Comparison of ENCODE assay signal across 23 mouse cellular contexts in genomic region chr7:112040271-112040670, GRCm38 (mm10). TPM values are rescaled to one million over a fixed set of nuclear protein-coding genes. Genes with fewer than 3 reads are reported as not detected.
DNase-seq lines count a peak whose midpoint lies in the region; ATAC-seq and TF ChIP-seq lines count a peak whose summit lies in the region.
"Had no signal": no experiment of that assay in that cellular context is flagged by ENCODE, and none has a peak within 500 bp of the region (broad histone marks: within the 10 kb centered on the region; RNA-seq: fewer than 3 reads in every experiment).

No protein-coding gene starts in this region.

- H3K4me1 ChIP-seq in heart, embryonic 14.5 days (ENCODE audit: control insufficient read depth in 2 of 2, insufficient read depth in 2 of 2, low read length in 2 of 2) = peaks cover 2 to 37% of the 10 kb centered on the region in 2 experiments
- peaks cover 20% of the 10 kb centered on the region for H3K4me1 ChIP-seq in liver, postnatal 0 days (ENCODE audit: insufficient read depth)
- peaks cover 38% of the 10 kb centered on the region for H3K4me1 ChIP-seq in liver, embryonic 12.5 days
- H3K4me1 ChIP-seq in MEL (ENCODE audit: control insufficient read depth in 1 of 2, insufficient read depth in 2 of 2, low read length in 2 of 2) = peaks cover 23 to 42% of the 10 kb centered on the region in 2 experiments
- H3K4me1 ChIP-seq: embryonic facial prominence, embryonic 10.5 days; hindbrain, embryonic 12.5 days; limb, embryonic 12.5 days; midbrain, embryonic 10.5 days had no signal

- no peak for TF ChIP-seq RAD21 in MEL (IDR thresholded peaks at IDR 0.05; ENCODE audit: low read depth, low read length)

- DNase-seq in heart, adult 8-10 months (ENCODE audit: low spot score) = no peak
- no peak for DNase-seq in liver, postnatal 0 days
- DNase-seq in MEL (ENCODE audit: low read depth, low spot score) = no peak
- DNase-seq in retina, embryonic 14.5 days (ENCODE audit: low spot score) = no peak
- DNase-seq: adrenal gland, postnatal 36 days; cerebellum, adult 9-11 months; gastrocnemius, postnatal 14 days; kidney, postnatal 36 days; right cerebral cortex, postnatal 14 days; thymus, adult 2 months; thymus, postnatal 4 days had no signal

- H3K36me3 ChIP-seq in heart, embryonic 14.5 days (ENCODE audit: control insufficient read depth, insufficient read depth, low read length) = no peaks in the 10 kb centered on the region
- no peaks in the 10 kb centered on the region for H3K36me3 ChIP-seq in liver, postnatal 0 days (replicated peaks; ENCODE audit: insufficient read depth, low read length)
- no peaks in the 10 kb centered on the region for H3K36me3 ChIP-seq in liver, embryonic 12.5 days
- H3K36me3 ChIP-seq in MEL (ENCODE audit: control insufficient read depth in 1 of 2, insufficient read depth in 2 of 2, low read length in 2 of 2) = peaks cover 0 to 57% of the 10 kb centered on the region in 2 experiments; a peak in 2 of 4 replicates
- H3K36me3 ChIP-seq: forebrain, embryonic 15.5 days; hindbrain, embryonic 12.5 days; limb, embryonic 12.5 days; liver, embryonic 15.5 days; midbrain, embryonic 10.5 days had no signal

- H3K4me3 ChIP-seq in heart, embryonic 14.5 days (ENCODE audit: control insufficient read depth in 1 of 2, insufficient read depth in 1 of 2, low read depth in 1 of 2, low read length in 2 of 2) = no peak overlapping the region
- H3K4me3 ChIP-seq in liver, postnatal 0 days (ENCODE audit: low read depth, low read length) = no peak overlapping the region
- no peak overlapping the region for H3K4me3 ChIP-seq in liver, embryonic 12.5 days
- no peak overlapping the region for H3K4me3 ChIP-seq in MEL (ENCODE audit: control insufficient read depth in 1 of 2, insufficient read depth in 1 of 2, low read depth in 2 of 2, low read length in 2 of 2)
- H3K4me3 ChIP-seq: embryonic facial prominence, embryonic 10.5 days; forebrain, embryonic 15.5 days; hindbrain, embryonic 12.5 days; limb, embryonic 12.5 days; liver, embryonic 15.5 days; midbrain, embryonic 10.5 days had no signal

- peak overlapping the region; percentile 35 for H3K4me2 ChIP-seq in heart, embryonic 14.5 days (ENCODE audit: low read length)
- H3K4me2 ChIP-seq in liver, postnatal 0 days (ENCODE audit: low read depth, low read length) = peak overlapping the region; percentile 24; the same call in 1 of the 2 replicates
- no peak overlapping the region for H3K4me2 ChIP-seq in liver, embryonic 12.5 days
- H3K4me2 ChIP-seq: forebrain, embryonic 15.5 days; hindbrain, embryonic 12.5 days; limb, embryonic 12.5 days; liver, embryonic 15.5 days had no signal

- peak overlapping the region in 1 of 2 experiments; percentile 51; a peak in 1 of 4 replicates for H3K27ac ChIP-seq in heart, embryonic 14.5 days (replicated peaks in 1 of 2; ENCODE audit: control insufficient read depth in 1 of 2, insufficient read depth in 1 of 2, low read depth in 2 of 2, low read length in 2 of 2)
- peak overlapping the region; percentile 60 for H3K27ac ChIP-seq in liver, postnatal 0 days (ENCODE audit: low read depth)
- H3K27ac ChIP-seq in liver, embryonic 12.5 days = no peak overlapping the region
- no peak overlapping the region for H3K27ac ChIP-seq in MEL (ENCODE audit: control insufficient read depth, low read depth, low read length)
- H3K27ac ChIP-seq: embryonic facial prominence, embryonic 10.5 days; forebrain, embryonic 15.5 days; hindbrain, embryonic 12.5 days; limb, embryonic 12.5 days; liver, embryonic 15.5 days; macrophage; midbrain, embryonic 10.5 days; stomach, postnatal 0 days had no signal

- no peak overlapping the region for H3K9ac ChIP-seq in heart, embryonic 14.5 days (ENCODE audit: low read length)
- no peak overlapping the region for H3K9ac ChIP-seq in liver, postnatal 0 days (replicated peaks)
- no peak overlapping the region for H3K9ac ChIP-seq in liver, embryonic 12.5 days
- no peak overlapping the region for H3K9ac ChIP-seq in MEL (ENCODE audit: control insufficient read depth, low read depth, low read length, poor library complexity, severe bottlenecking)
- H3K9ac ChIP-seq: forebrain, embryonic 15.5 days; hindbrain, embryonic 12.5 days; limb, embryonic 12.5 days; liver, embryonic 15.5 days had no signal

- TF ChIP-seq EP300 in liver, postnatal 0 days (IDR thresholded peaks at IDR 0.05; ENCODE audit: low read depth) = no peak
- no peak for TF ChIP-seq EP300 in MEL (IDR thresholded peaks at IDR 0.05; ENCODE audit: low read depth in 1 of 2, low read length in 2 of 2)

- peaks cover 61% of the 10 kb centered on the region for H3K79me2 ChIP-seq in MEL (ENCODE audit: control insufficient read depth, insufficient read depth, low read length, poor library complexity)

- no peak for TF ChIP-seq CTCF in liver, postnatal 0 days (IDR thresholded peaks at IDR 0.05; ENCODE audit: low read depth)
- no peak for TF ChIP-seq CTCF in MEL (IDR thresholded peaks at IDR 0.05 in 2 of 3, conservative IDR thresholded peaks at IDR 0.05 in 1 of 3; ENCODE audit: control insufficient read depth in 1 of 3, insufficient read depth in 1 of 3, low read depth in 2 of 3, low read length in 3 of 3, poor library complexity in 1 of 3, severe bottlenecking in 1 of 3)

- no peaks in the 10 kb centered on the region for H3K27me3 ChIP-seq in heart, embryonic 14.5 days (ENCODE audit: control insufficient read depth, insufficient read depth, low read length)
- no peaks in the 10 kb centered on the region for H3K27me3 ChIP-seq in liver, postnatal 0 days (ENCODE audit: insufficient read depth, low read length)
- H3K27me3 ChIP-seq in liver, embryonic 12.5 days (replicated peaks) = no peaks in the 10 kb centered on the region
- no peaks in the 10 kb centered on the region for H3K27me3 ChIP-seq in MEL (ENCODE audit: control insufficient read depth in 1 of 2, insufficient read depth in 2 of 2, low read length in 2 of 2)
- H3K27me3 ChIP-seq: forebrain, embryonic 15.5 days; hindbrain, embryonic 12.5 days; limb, embryonic 12.5 days; liver, embryonic 15.5 days had no signal

- no peak for TF ChIP-seq POLR2A in MEL (IDR thresholded peaks at IDR 0.05; ENCODE audit: control insufficient read depth in 1 of 2, insufficient read depth in 1 of 2, low read depth in 1 of 2, low read length in 2 of 2, poor library complexity in 1 of 2)

- no peak for ATAC-seq in heart, embryonic 14.5 days (ENCODE audit: insufficient number of reproducible peaks, insufficient read depth, low FRiP score, low read depth)
- 0 out of 2 replicates have a peak, but pooled peaks have one; percentile 36 for ATAC-seq in liver, postnatal 0 days
- no peak for ATAC-seq in liver, embryonic 12.5 days
- peak; percentile 29 for ATAC-seq in granulocyte monocyte progenitor cell, adult 5-6 weeks (replicated peaks; ENCODE audit: poor library complexity, severe bottlenecking)
- ATAC-seq: forebrain, embryonic 15.5 days; intestine, postnatal 0 days had no signal

- H3K9me3 ChIP-seq in heart, embryonic 14.5 days (ENCODE audit: control insufficient read depth, low read length) = no peaks in the 10 kb centered on the region
- no peaks in the 10 kb centered on the region for H3K9me3 ChIP-seq in liver, postnatal 0 days (ENCODE audit: low read length)
- H3K9me3 ChIP-seq in liver, embryonic 12.5 days (replicated peaks) = no peaks in the 10 kb centered on the region
- H3K9me3 ChIP-seq in MEL (replicated peaks; ENCODE audit: insufficient read depth, low read length) = no peaks in the 10 kb centered on the region
- H3K9me3 ChIP-seq: embryonic facial prominence, embryonic 10.5 days; forebrain, embryonic 15.5 days; hindbrain, embryonic 12.5 days; limb, embryonic 12.5 days; liver, embryonic 15.5 days; midbrain, embryonic 10.5 days had no signal

TF ChIP-seq in MEL, 35 proteins besides CTCF, POLR2A, EP300 and RAD21:
- TF ChIP-seq CHD1 (IDR thresholded peaks at IDR 0.05; ENCODE audit: low read depth, low read length) = peak; percentile 52; the same call in 1 of the 2 replicates
- no peak for TF ChIP-seq JUND (IDR thresholded peaks at IDR 0.05; ENCODE audit: low read depth, low read length)

RNA-seq across cellular contexts. Expression of gene Usp47, which starts 17.0 kb away (rescaled TPM):
- polyA plus RNA-seq in heart, embryonic 14.5 days (2014; fragmentation: Nextera tagmentation; extraction: Ambion mirVana) = 77.7 and 79.5 TPM in 2 replicates
- total RNA-seq in heart, adult 8-10 months (2022) = 10 to 100 TPM; 82.4 to 97.0 (median 88.2) TPM
- 12.5 and 14.4 TPM in 2 replicates for polyA plus RNA-seq in liver, postnatal 0 days (2015; fragmentation: Nextera tagmentation; extraction: Ambion mirVana)
- 36.9 and 37.2 TPM in 2 replicates for polyA plus RNA-seq in liver, embryonic 12.5 days (2016; fragmentation: Nextera tagmentation; extraction: Ambion mirVana)
- 47.8 and 51.1 TPM in 2 replicates for total RNA-seq in MEL (2012; rRNA removed)
- polyA plus RNA-seq in MEL (2012; ENCODE audit: insufficient read depth in 1 of 2, insufficient read length in 2 of 2, low read depth in 1 of 2, low replicate concordance in 2 of 2, missing spikeins in 1 of 2) = 100 to 1,000 TPM in 1 of 2 experiments, 10 to 100 TPM in 1; 37.3 to 122 TPM
- total RNA-seq in granulocyte monocyte progenitor cell, adult 5-6 weeks (2014; fragmentation: Nextera tagmentation) = 49.8 and 52.5 TPM in 2 replicates
- 125 and 135 TPM in 2 replicates for total RNA-seq in granulocyte monocyte progenitor cell, adult 5-6 weeks (2017)

Comparison
In these comparisons a context has a peak if more than half of its experiments do, and no peak if none do; other contexts are left out.
1. ATAC-seq: peak in liver, postnatal 0 days (single experiment) and granulocyte monocyte progenitor cell, adult 5-6 weeks (single experiment); none in heart, embryonic 14.5 days (single experiment) and liver, embryonic 12.5 days (single experiment).